Mouse (Mus musculus): ENCODE data around the gene Psma3. TPM values are rescaled to one million over a fixed set of nuclear protein-coding genes. Genes with fewer than 3 reads are reported as not detected.

Psma3 gene
- polyA plus RNA-seq, 1 experiment from 2014 or later, result 646 TPM

GRCm38 (mm10) chr12:71030722-71031121 is 56.3 kb downstream of the Psma3 start:
- no peak overlapping the region for H3K27ac ChIP-seq
- no peaks in the 10 kb centered on the region for H3K4me1 ChIP-seq
- H3K4me3 ChIP-seq, result no peak overlapping the region
- H3K9ac ChIP-seq, result no peak overlapping the region
- H3K9me3 ChIP-seq (replicated peaks), result no peaks in the 10 kb centered on the region
- H3K4me2 ChIP-seq, result no peak overlapping the region
- no peak for ATAC-seq
- no peaks in the 10 kb centered on the region for H3K27me3 ChIP-seq
- WGBS, result 95% methylated on average over 5 of the region's 5 CpGs
- H3K36me3 ChIP-seq (ENCODE audit: poor library complexity, severe bottlenecking), result peaks cover 54% of the 10 kb centered on the region

DNA sequence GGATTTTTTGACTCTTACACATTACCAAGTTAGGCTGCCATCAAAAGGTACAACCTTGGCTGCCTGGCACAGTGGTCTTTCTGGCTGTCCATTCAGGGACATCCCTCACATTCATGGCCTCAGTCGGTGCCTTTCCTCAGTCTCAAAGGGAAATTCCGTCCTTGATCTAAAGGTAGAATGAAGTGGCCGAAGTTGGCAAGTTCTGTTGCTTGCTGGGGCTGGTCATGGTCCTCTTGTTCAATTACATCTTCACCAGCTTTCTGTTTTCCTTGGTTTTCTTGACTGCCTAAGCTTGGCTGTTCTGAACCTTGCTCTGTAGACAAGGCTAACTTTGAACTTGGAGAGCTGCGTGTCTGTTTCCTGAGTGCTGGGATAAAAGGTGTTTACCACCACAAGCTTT is 61.4 kb downstream of the Psma3 start:
- H3K27ac ChIP-seq, result no peak overlapping the region
- no peak for ATAC-seq
- no peaks in the 10 kb centered on the region for H3K9me3 ChIP-seq (replicated peaks)
- H3K9ac ChIP-seq, result no peak overlapping the region
- no peak overlapping the region for H3K4me3 ChIP-seq
- WGBS, result 92% methylated on average over 4 of the region's 4 CpGs
- no peaks in the 10 kb centered on the region for H3K4me1 ChIP-seq
- H3K36me3 ChIP-seq (ENCODE audit: poor library complexity, severe bottlenecking), result peaks cover 52% of the 10 kb centered on the region
- H3K27me3 ChIP-seq, result no peaks in the 10 kb centered on the region
- no peak overlapping the region for H3K4me2 ChIP-seq

DNA sequence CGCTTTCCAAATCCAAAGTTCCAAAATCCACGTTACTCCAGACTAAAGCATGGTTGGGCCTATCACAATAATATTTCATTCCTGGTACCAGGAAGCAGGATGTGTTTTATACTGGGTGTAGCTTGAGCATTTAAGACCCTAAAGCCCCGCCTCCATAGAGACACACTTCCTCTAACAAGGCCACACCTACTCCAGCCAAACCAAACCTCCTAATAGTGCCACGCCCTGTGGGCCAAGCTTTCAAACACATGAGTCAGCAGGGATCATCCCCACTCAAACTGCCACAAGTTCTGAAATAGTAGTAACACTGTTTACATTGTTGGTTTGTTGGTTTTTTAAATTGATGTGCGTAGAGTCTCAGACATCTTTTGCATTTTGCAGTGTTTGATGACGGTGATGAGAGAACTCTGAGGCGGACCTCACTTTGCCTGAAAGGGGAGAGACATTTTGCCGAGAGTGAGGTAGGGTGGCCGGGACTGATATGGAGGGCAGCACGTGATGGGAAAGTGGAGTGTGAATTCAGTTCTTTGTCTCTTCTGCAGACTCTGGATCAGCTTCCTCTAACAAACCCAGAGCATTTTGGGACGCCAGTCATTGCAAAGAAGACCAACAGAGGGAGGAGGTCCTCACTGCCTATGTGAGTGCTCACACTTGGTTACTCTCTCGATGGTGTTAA is 62.4 kb downstream of the Psma3 start:
- H3K4me2 ChIP-seq, result no peak overlapping the region
- peaks cover 59% of the 10 kb centered on the region for H3K36me3 ChIP-seq (ENCODE audit: poor library complexity, severe bottlenecking)
- H3K27me3 ChIP-seq, result no peaks in the 10 kb centered on the region
- no peak overlapping the region for H3K9ac ChIP-seq
- H3K9me3 ChIP-seq (replicated peaks), result no peaks in the 10 kb centered on the region
- no peaks in the 10 kb centered on the region for H3K4me1 ChIP-seq
- ATAC-seq, result no peak
- no peak overlapping the region for H3K4me3 ChIP-seq
- no peak overlapping the region for H3K27ac ChIP-seq
- 94% methylated on average over 12 of the region's 12 CpGs for WGBS

DNA sequence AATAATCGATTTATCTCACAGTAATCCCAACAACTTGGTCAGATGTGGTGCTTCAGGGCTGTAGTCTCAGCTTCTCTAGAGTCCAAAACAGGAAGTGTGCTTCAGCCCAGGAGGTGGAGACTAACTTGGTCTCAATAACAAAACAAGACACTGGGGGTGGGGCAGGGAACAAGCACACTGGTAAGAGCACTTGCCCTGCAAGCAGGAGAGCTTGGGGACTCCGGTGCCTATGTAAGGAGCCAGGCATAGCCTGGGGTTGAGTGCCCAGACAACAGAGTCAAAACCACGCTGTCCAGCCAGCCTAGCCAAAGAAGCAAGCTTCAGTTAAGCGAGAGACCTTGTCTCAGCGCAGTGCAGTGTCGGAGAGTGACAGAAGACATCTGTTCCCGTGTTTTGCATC is 66.0 kb downstream of the Psma3 start:
- Histone ChIP-seq H3K36me3 (ENCODE audit: poor library complexity, severe bottlenecking) (peaks cover 64% of the 10 kb centered on the region), H3K27me3 (no peaks in the 10 kb centered on the region), H3K27ac (no peak overlapping the region), H3K9ac (no peak overlapping the region), H3K4me3 (no peak overlapping the region), H3K9me3 (replicated peaks) (no peaks in the 10 kb centered on the region), H3K4me2 (no peak overlapping the region), H3K4me1 (no peaks in the 10 kb centered on the region)
- 91% methylated on average over 7 of the region's 7 CpGs for WGBS
- no peak for ATAC-seq

GRCm38 (mm10) chr12:71042451-71042850 is 68.0 kb downstream of the Psma3 start:
- Histone ChIP-seq H3K27ac (no peak overlapping the region), H3K9ac (no peak overlapping the region), H3K27me3 (no peaks in the 10 kb centered on the region), H3K4me3 (no peak overlapping the region), H3K9me3 (replicated peaks) (no peaks in the 10 kb centered on the region), H3K4me1 (peaks cover 6% of the 10 kb centered on the region), H3K36me3 (ENCODE audit: poor library complexity, severe bottlenecking) (peaks cover 63% of the 10 kb centered on the region), H3K4me2 (no peak overlapping the region)
- no peak for ATAC-seq
- WGBS, result 91% methylated on average over 1 of the region's 1 CpGs

GRCm38 (mm10) chr12:71043571-71043970 is 69.2 kb downstream of the Psma3 start:
- Histone ChIP-seq H3K4me1 (peaks cover 10% of the 10 kb centered on the region), H3K9me3 (replicated peaks) (no peaks in the 10 kb centered on the region), H3K27me3 (no peaks in the 10 kb centered on the region), H3K27ac (no peak overlapping the region), H3K4me2 (no peak overlapping the region), H3K36me3 (ENCODE audit: poor library complexity, severe bottlenecking) (peaks cover 55% of the 10 kb centered on the region), H3K9ac (no peak overlapping the region), H3K4me3 (no peak overlapping the region)
- 89% methylated on average over 3 of the region's 3 CpGs for WGBS
- no peak for ATAC-seq

- no peak for ATAC-seq
- no peak overlapping the region for H3K4me2 ChIP-seq
- WGBS, result 88% methylated on average over 2 of the region's 2 CpGs
- no peaks in the 10 kb centered on the region for H3K9me3 ChIP-seq (replicated peaks)
- H3K9ac ChIP-seq, result no peak overlapping the region
- H3K27ac ChIP-seq, result no peak overlapping the region
- no peaks in the 10 kb centered on the region for H3K27me3 ChIP-seq
- no peak overlapping the region for H3K4me3 ChIP-seq
- H3K36me3 ChIP-seq (ENCODE audit: poor library complexity, severe bottlenecking), result peaks cover 48% of the 10 kb centered on the region
- peaks cover 19% of the 10 kb centered on the region for H3K4me1 ChIP-seq
Observed at GRCm38 (mm10) chr12:71044488-71044887, 70.1 kb downstream of the Psma3 start.

Other genes with a start within 250 kb of the Psma3 start
- gene Frmd6, start 149.1 kb upstream of the Psma3 start, polyA plus RNA-seq (2015; fragmentation: Nextera tagmentation; extraction: Ambion mirVana), result 6.4 and 6.8 TPM in 2 replicates
- gene Actr10, start 36.8 kb upstream of the Psma3 start, polyA plus RNA-seq (2015; fragmentation: Nextera tagmentation; extraction: Ambion mirVana), result 272 and 281 TPM in 2 replicates
- 51.1 and 52.0 TPM in 2 replicates for gene Arid4a, start 41.4 kb downstream of the Psma3 start, polyA plus RNA-seq (2015; fragmentation: Nextera tagmentation; extraction: Ambion mirVana)
- gene Tomm20l, start 136.8 kb downstream of the Psma3 start, polyA plus RNA-seq (2015; fragmentation: Nextera tagmentation; extraction: Ambion mirVana), result not detected in 2 replicates
- 78.2 and 85.3 TPM in 2 replicates for gene Timm9, start 162.1 kb downstream of the Psma3 start, polyA plus RNA-seq (2015; fragmentation: Nextera tagmentation; extraction: Ambion mirVana)
- gene 2700049A03Rik, start 162.2 kb downstream of the Psma3 start, polyA plus RNA-seq (2015; fragmentation: Nextera tagmentation; extraction: Ambion mirVana), result 23.9 and 24.5 TPM in 2 replicates

Data from forebrain, embryonic 13.5 days (tissue).